ENCODE assay signal across 21 mouse cellular contexts in genomic region chr8:123047827-123048226, GRCm38 (mm10). TPM values are rescaled to one million over a fixed set of nuclear protein-coding genes. Genes with fewer than 3 reads are reported as not detected.
DNase-seq lines count a peak whose midpoint lies in the region; TF ChIP-seq lines count a peak whose summit lies in the region.
"Had no signal": no experiment of that assay in that cellular context is flagged by ENCODE, and none has a peak within 500 bp of the region (broad histone marks: within the 10 kb centered on the region; RNA-seq: fewer than 3 reads in every experiment).

No protein-coding gene starts in this region.

- no peak overlapping the region for H3K4me3 ChIP-seq in layer of hippocampus, adult 2 months
- H3K4me3 ChIP-seq: hindbrain, embryonic 13.5 days; limb, embryonic 13.5 days; liver, embryonic 12.5 days; midbrain, embryonic 12.5 days; neural tube, embryonic 15.5 days; stomach, embryonic 15.5 days had no signal

- peak; percentile 41 for DNase-seq in kidney, adult 11 months
- DNase-seq in kidney, adult 18-20 months = no peak
- peak; percentile 67 for DNase-seq in kidney, adult 9 months
- DNase-seq in kidney, postnatal 14 days = peak; percentile 49
- DNase-seq in layer of hippocampus, adult 2 months (ENCODE audit: low spot score in 2 of 2) = no peak
- no peak for DNase-seq in left cerebral cortex, postnatal 14 days (ENCODE audit: low spot score in 2 of 2)
- DNase-seq in heart, postnatal 25 days (ENCODE audit: low spot score) = no peak
- DNase-seq: cerebellum, adult 8-10 months; gastrocnemius, postnatal 25 days; heart, postnatal 36 days; layer of hippocampus, postnatal 36 days; lung, postnatal 10 days; right cerebral cortex, adult 18-20 months; right cerebral cortex, postnatal 4 days; thymus, adult 2 months had no signal

- no peak for TF ChIP-seq CTCF in layer of hippocampus, adult 2 months (conservative IDR thresholded peaks at IDR 0.05)

- no peak overlapping the region for H3K27ac ChIP-seq in layer of hippocampus, adult 2 months
- H3K27ac ChIP-seq: hindbrain, embryonic 13.5 days; limb, embryonic 13.5 days; liver, embryonic 12.5 days; midbrain, embryonic 12.5 days; neural tube, embryonic 15.5 days had no signal

- intact Hi-C loops in left cerebral cortex, postnatal 14 days (cut with DNase I) = no loop called here
- intact Hi-C loops in heart, postnatal 25 days (cut with DNase I) = no loop called here

RNA-seq across cellular contexts. Expression of gene Ankrd11, which starts 5.8 kb away (rescaled TPM):
- 100 to 1,000 TPM; 165 to 176 TPM for total RNA-seq in layer of hippocampus, adult 2 months (2021)
- 100 to 1,000 TPM; 146 to 151 TPM for total RNA-seq in left cerebral cortex, postnatal 14 days (2021)
- total RNA-seq in heart, postnatal 25 days (2021) = 10 to 100 TPM; 63.7 to 73.0 TPM

RNA-seq across cellular contexts. Expression of gene Spg7, which starts 14.9 kb away (rescaled TPM):
- total RNA-seq in layer of hippocampus, adult 2 months (2021) = 10 to 100 TPM; 63.4 to 66.3 TPM
- total RNA-seq in left cerebral cortex, postnatal 14 days (2021) = 10 to 100 TPM; 69.0 to 69.4 TPM
- total RNA-seq in heart, postnatal 25 days (2021) = 10 to 100 TPM; 77.4 to 78.7 TPM

RNA-seq across cellular contexts. Expression of gene Rpl13, which starts 54.3 kb away (rescaled TPM):
- total RNA-seq in layer of hippocampus, adult 2 months (2021) = 100 to 1,000 TPM; 418 to 466 TPM
- 100 to 1,000 TPM; 356 to 384 TPM for total RNA-seq in left cerebral cortex, postnatal 14 days (2021)
- 100 to 1,000 TPM; 426 to 434 TPM for total RNA-seq in heart, postnatal 25 days (2021)

Comparison
In these comparisons a context has a peak if more than half of its experiments do, and no peak if none do; other contexts are left out.
1. DNase-seq: peak in kidney, adult 11 months (single experiment), kidney, adult 9 months (single experiment) and kidney, postnatal 14 days (single experiment); none in kidney, adult 18-20 months (single experiment), layer of hippocampus, adult 2 months (0 of 2), left cerebral cortex, postnatal 14 days (0 of 2) and heart, postnatal 25 days (single experiment).